Mouse (Mus musculus): ENCODE data around the gene Lyg1.

DNA sequence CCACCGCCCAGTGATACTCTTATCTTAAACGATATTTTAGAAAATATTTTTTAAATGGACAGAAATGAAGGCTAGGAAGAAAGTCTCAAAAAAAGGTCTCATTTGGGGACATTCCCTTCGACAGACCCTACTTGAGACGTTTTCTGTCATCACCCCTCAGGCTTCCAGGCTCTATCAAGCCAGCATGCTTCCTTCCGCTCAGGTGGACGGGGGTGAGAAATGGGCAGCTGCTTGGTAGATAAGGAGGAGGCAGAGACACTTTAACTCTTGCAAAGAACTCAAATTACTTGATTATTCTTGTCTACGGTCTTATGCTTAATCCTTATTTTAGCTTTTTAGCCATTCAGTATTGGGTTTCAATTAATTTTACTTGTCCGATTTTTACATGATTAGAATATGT is 43.3 kb upstream of the Lyg1 start:
- TF ChIP-seq CTCF (IDR thresholded peaks at IDR 0.05), result no peak
- TF ChIP-seq EP300 (IDR thresholded peaks at IDR 0.05), result no peak
